Mouse (Mus musculus) liver, embryonic 11.5 days (tissue): ENCODE measurements around the gene Tbc1d8. TPM values are rescaled to one million over a fixed set of nuclear protein-coding genes. Genes with fewer than 3 reads are reported as not detected.

Experiments
- ATAC-seq: fragments of 200-750 bp; cut with Nextera tagmentation; replicated peaks from 2 replicates; pipeline ENCODE4 v1.8.0; 2017; ENCODE audit warnings: moderate number of reproducible peaks, mild to moderate bottlenecking, moderate TSS enrichment, moderate library complexity; ENCODE audit not compliant: low FRiP score
- DNase-seq: peaks from one replicate; pipeline ENCODE4 v3.0.0-alpha.2; 2017; ENCODE audit warnings: low spot score
- H3K27ac ChIP-seq: fragments of 300-500 bp; sonication (generic); 2 replicates; pipeline ENCODE4 v1.5.1; 2014; ENCODE audit warnings: mild to moderate bottlenecking, low read depth, low read length, control low read depth
- H3K27me3 ChIP-seq: fragments of 300-500 bp; sonication (generic); replicated peaks from 2 replicates; pipeline ENCODE4 v1.6.1; 2014; ENCODE audit warnings: low read length, mixed read lengths; ENCODE audit not compliant: control insufficient read depth, insufficient read depth
- H3K36me3 ChIP-seq: fragments of 300-500 bp; sonication (generic); 2 replicates; pipeline ENCODE4 v1.6.1; 2014; ENCODE audit warnings: mild to moderate bottlenecking, low read length, moderate library complexity, mixed read lengths; ENCODE audit not compliant: control insufficient read depth, insufficient read depth
- H3K4me1 ChIP-seq: fragments of 300-500 bp; sonication (generic); replicated peaks from 2 replicates; pipeline ENCODE4 v1.6.1; 2014; ENCODE audit warnings: low read length, mixed read lengths; ENCODE audit not compliant: control insufficient read depth, insufficient read depth
- H3K4me2 ChIP-seq: fragments of 300-500 bp; sonication (generic); 2 replicates; pipeline ENCODE4 v1.6.1; 2014; ENCODE audit warnings: mild to moderate bottlenecking, control low read depth, moderate library complexity
- H3K4me3 ChIP-seq: fragments of 300-500 bp; sonication (generic); 2 replicates; pipeline ENCODE4 v1.5.1; 2014; ENCODE audit warnings: low read depth, low read length, control low read depth
- H3K9ac ChIP-seq: fragments of 300-500 bp; sonication (generic); 2 replicates; pipeline ENCODE4 v1.6.1; 2014; ENCODE audit warnings: low read depth, low read length, control low read depth
- H3K9me3 ChIP-seq: fragments of 300-500 bp; sonication (generic); 2 replicates; pipeline ENCODE4 v1.6.1; 2016; ENCODE audit warnings: low read length, inconsistent platforms, mixed read lengths; ENCODE audit not compliant: control insufficient read depth
- WGBS: fragments of 180-500 bp; shearing (Covaris S2); extraction: QIAGEN DNeasy Blood & Tissue Kit; methylation state at CpG from one replicate; pipeline ENCODE4 v1.1.7; 2014; 5-methylcytosine and 5-hydroxymethylcytosine counted together
- polyA plus RNA-seq: library from polyadenylated mRNA; unstranded; fragments of >200 nt; fragmentation: Nextera tagmentation; extraction: Ambion mirVana; gene quantifications from 2 replicates; pipeline ENCODE4 v1.2.1, GENCODE M21; 2014

Tbc1d8 gene
- polyA plus RNA-seq, 1 experiment from 2014 or later: 9.3 TPM

DNA sequence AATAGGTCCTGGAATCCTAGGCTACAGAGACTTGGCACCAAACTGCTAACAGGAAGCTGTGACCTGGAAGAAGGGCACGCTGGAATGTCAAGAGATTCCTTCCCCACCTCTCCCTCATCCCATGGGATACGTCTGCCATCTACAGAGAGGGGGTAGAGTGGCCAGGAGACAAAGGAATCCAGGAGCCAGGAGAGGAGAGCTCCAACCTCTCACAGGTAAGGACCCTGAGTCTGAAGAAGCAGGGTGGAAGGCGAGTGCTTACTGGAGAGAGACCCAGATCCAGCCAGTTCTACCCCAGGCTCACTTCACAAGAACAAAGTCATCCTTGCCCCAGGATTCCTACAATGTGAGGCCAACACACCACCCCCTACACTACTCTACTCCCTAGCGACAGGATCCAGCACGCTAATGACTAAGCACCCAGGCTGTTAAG is 22.1 kb downstream of the Tbc1d8 start:
- 0 out of 2 replicates have a peak overlapping the region, but pooled peaks have one; percentile 6 for H3K9ac ChIP-seq
- ATAC-seq (no peak), DNase-seq (no peak)
- H3K27me3 ChIP-seq: no peaks in the 10 kb centered on the region
- H3K4me3 ChIP-seq: no peak overlapping the region
- H3K36me3 ChIP-seq: no peaks in the 10 kb centered on the region
- H3K9me3 ChIP-seq: no peaks in the 10 kb centered on the region
- peaks cover 30% of the 10 kb centered on the region for H3K4me1 ChIP-seq
- 66% methylated on average over 5 of the region's 5 CpGs for WGBS
- H3K27ac ChIP-seq: no peak overlapping the region
- no peak overlapping the region for H3K4me2 ChIP-seq

DNA sequence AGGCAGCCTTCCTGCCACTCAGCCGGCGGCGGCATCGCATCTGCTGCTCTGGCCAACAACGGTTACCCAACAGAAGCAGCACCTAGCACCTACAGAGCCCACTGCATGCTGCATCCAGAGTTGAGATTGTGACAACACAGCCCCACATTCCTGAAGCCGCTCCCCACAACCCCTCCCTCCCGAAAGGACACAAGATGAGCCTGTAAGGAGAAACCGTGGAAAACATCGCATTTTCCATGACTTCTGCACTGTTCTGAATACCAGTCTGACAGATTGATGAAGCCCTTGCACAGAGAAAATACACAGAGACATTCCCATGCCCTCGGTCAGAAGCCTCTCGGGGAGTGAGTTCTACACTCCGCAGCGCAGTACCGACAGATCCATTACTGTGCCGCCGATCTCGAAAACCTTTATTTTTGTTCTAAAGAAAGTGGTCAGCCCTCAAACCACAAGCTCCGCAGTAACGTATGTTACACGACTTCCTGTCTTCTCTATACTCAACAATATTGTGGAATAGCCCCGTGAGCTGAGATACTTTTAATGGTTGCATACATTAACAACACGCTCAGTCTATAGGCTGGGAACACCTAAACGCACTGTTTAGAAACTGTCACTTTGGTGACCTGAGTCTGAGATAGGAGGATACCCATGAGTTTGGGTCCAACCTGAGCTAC is 23.1 kb downstream of the Tbc1d8 start:
- H3K36me3 ChIP-seq: no peaks in the 10 kb centered on the region
- H3K27me3 ChIP-seq: no peaks in the 10 kb centered on the region
- H3K9ac ChIP-seq: no peak overlapping the region
- H3K4me1 ChIP-seq: peaks cover 36% of the 10 kb centered on the region
- no peak overlapping the region for H3K4me3 ChIP-seq
- peak overlapping the region; percentile 7; the same call in 1 of the 2 replicates for H3K4me2 ChIP-seq
- H3K9me3 ChIP-seq: no peaks in the 10 kb centered on the region
- WGBS: 63% methylated on average over 23 of the region's 23 CpGs
- DNase-seq: no peak
- ATAC-seq: no peak
- no peak overlapping the region for H3K27ac ChIP-seq

DNA sequence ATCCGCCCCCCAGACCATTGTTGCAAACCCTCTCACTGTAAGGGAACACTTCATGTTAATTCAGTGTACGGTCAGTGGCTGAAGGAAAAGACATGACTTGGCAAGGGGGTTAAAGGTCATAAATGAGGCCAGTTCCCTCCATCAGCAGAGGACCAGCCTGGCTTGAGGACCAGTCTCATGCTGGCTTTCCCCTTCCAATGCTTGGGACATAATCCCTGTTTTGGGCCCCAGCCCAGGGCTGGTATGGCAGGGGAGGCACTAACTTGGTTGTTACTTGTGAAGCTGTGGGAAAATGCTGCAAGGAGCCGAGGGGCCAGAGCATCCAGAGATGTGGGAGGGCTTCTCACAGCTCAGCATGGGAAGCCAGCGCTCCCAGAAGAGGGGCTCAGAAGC is 23.8 kb downstream of the Tbc1d8 start:
- H3K27me3 ChIP-seq: no peaks in the 10 kb centered on the region

DNA sequence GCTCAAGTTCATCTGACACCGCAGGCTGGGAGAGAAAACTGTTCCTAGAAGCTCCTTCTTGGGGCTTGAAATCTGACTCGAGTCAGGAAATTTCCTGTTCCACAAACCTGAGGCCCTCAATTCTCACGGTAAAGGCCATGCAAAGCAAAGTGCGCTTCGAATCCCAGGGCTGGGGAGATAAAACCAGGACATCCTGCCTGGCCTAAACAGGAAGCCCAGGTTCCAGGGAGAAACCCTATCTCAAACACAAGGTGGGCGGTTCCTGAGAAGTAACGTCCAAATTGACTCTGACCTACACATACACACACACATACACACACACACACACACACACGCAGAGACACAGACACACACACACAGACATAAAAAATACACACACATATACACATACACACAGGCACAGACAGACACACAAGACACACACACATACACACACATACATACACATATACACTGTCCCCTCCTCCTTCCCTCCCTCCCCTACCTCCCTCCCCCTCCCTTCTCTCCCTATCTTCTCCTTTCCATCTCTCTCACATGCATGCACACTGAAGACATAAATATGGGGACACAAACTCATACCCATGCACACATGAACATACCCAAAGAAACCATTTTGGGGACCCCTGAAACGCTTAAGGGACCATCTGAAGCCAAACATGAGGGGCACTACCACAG is 24.3 kb downstream of the Tbc1d8 start:
- Histone ChIP-seq H3K27me3 (no peaks in the 10 kb centered on the region), H3K4me1 (peaks cover 48% of the 10 kb centered on the region), H3K27ac (peak overlapping the region; percentile 60), H3K36me3 (no peaks in the 10 kb centered on the region), H3K4me3 (no peak overlapping the region), H3K9ac (no peak overlapping the region; the same call in 1 of the 2 replicates), H3K9me3 (no peaks in the 10 kb centered on the region), H3K4me2 (peak overlapping the region; percentile 46)
- DNase-seq (no peak), ATAC-seq (peak; percentile 53)
- WGBS: 35% methylated on average over 9 of the region's 9 CpGs

More for the DNA sequence above, 23.8 kb downstream of the Tbc1d8 start:
- Histone ChIP-seq H3K36me3 (no peaks in the 10 kb centered on the region), H3K4me2 (no peak overlapping the region), H3K27ac (no peak overlapping the region), H3K9ac (no peak overlapping the region), H3K4me1 (peaks cover 43% of the 10 kb centered on the region), H3K9me3 (no peaks in the 10 kb centered on the region), H3K4me3 (no peak overlapping the region)
- no peak for DNase-seq
- ATAC-seq: no peak
- WGBS: 68% methylated on average over 4 of the region's 4 CpGs

DNA sequence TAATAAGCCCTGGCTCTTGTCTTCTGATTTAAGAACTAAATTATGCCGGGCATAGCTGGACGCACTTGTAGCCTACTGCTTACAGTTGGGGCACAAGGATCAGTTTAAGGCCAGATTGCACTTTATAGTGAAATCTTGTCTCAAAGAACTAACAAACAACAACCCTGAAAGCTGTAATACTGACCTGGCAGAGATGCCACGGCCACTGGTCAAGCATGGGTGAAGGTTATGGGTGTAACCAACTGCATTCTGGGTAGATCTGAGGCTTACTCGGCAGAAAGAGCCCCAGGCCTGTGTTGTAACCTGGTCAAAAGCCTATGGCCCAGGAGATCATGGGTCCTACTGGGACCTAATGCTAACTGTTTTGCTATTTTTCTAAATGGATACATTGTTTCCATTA is 26.4 kb downstream of the Tbc1d8 start:
- Histone ChIP-seq H3K4me1 (peaks cover 50% of the 10 kb centered on the region), H3K27me3 (no peaks in the 10 kb centered on the region), H3K27ac (no peak overlapping the region), H3K36me3 (no peaks in the 10 kb centered on the region), H3K4me3 (no peak overlapping the region), H3K4me2 (no peak overlapping the region), H3K9ac (no peak overlapping the region), H3K9me3 (no peaks in the 10 kb centered on the region)
- WGBS: 85% methylated on average over 4 of the region's 4 CpGs
- DNase-seq (no peak), ATAC-seq (no peak)

DNA sequence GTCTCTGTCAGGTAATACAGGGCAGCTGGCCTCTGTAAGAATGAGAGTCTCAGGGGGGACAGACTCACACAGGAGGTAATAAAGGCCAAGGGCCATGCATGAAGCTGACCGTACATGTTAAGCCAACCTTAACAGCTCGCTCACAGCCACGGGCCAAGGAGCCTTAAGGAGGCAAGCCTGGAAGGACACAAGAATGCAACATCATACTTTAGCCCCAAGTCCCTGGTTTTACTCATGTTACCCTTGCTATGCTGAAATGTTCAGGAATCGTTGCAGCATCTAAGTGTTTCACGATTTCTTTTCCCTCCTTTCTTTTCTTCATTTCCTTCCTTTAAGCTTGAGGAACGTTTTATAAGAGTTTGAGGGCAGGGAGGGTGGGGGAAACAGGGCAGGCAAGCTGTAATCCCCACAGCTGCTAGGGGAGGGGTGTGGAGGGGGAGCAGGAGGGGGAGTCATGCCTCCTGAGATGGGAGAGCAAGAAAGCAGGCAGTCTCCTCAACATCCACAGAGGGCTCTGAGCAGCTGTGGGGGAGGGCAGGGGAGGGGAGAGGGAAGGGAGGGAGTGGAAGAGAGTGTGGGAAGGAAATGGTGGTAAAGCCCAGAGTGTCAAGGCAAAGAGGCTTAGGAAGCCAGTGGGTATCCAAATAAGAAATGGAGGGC is 28.4 kb downstream of the Tbc1d8 start:
- H3K36me3 ChIP-seq: no peaks in the 10 kb centered on the region
- H3K4me1 ChIP-seq: peaks cover 64% of the 10 kb centered on the region
- H3K4me3 ChIP-seq: no peak overlapping the region
- WGBS: 62% methylated on average over 6 of the region's 6 CpGs
- H3K27ac ChIP-seq: no peak overlapping the region
- no peaks in the 10 kb centered on the region for H3K27me3 ChIP-seq
- no peak for DNase-seq
- no peak overlapping the region for H3K4me2 ChIP-seq
- H3K9me3 ChIP-seq: no peaks in the 10 kb centered on the region
- ATAC-seq: no peak
- H3K9ac ChIP-seq: no peak overlapping the region

DNA sequence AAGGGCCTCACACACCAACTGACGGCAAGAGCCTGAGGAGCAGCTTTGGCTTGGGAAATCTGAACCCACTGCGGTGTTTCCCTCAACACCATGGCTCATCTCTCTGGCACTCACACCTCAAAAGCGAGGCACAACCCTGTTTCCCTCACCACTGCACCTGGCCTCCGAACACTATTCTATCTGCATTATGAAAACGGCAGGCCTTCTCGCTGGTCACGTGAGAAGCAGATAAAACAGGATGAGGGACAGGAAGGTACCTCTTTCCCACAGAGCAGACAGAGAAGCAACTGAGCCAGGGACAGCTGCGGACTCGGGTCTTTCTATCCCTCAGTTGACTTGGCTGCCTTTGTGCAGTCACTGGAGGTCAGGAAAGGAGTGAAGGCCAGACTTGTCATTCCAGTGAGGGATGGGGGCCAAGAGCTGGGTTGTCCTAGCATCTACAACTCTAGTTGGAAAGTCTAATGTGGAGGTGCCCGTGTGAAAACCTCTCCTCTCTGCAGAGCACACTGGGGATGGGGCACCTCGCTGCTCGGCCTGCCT is 29.2 kb downstream of the Tbc1d8 start:
- Histone ChIP-seq H3K9me3 (no peaks in the 10 kb centered on the region), H3K9ac (no peak overlapping the region), H3K27me3 (no peaks in the 10 kb centered on the region), H3K4me2 (peak overlapping the region; percentile 10; the same call in 1 of the 2 replicates), H3K36me3 (no peaks in the 10 kb centered on the region), H3K27ac (no peak overlapping the region; the same call in 1 of the 2 replicates), H3K4me1 (peaks cover 59% of the 10 kb centered on the region), H3K4me3 (no peak overlapping the region)
- ATAC-seq (no peak; the same call in 1 of the 2 replicates), DNase-seq (no peak)
- 69% methylated on average over 12 of the region's 12 CpGs for WGBS

DNA sequence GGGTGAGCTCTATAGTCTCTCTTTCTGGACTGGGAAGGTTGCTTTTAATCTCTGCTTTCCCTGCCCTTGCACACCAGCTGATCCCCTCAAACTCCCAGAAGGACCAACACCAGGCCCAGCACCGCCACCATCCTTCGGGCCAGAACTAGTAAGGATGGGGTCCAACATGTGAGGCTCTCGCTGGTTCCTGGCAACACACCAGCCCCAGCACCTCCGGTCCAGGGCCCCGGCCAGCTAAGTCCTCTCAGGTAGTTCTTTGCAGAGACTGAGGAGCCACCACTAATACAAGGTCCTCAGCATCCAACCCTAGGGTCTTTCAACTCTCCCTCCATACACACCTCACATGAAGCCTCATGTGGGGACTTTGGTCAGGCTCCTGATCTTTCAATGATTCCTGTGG is 29.7 kb downstream of the Tbc1d8 start:
- Histone ChIP-seq H3K4me2 (no peak overlapping the region), H3K36me3 (no peaks in the 10 kb centered on the region), H3K9ac (no peak overlapping the region), H3K27me3 (no peaks in the 10 kb centered on the region), H3K9me3 (no peaks in the 10 kb centered on the region), H3K4me3 (no peak overlapping the region), H3K27ac (no peak overlapping the region), H3K4me1 (peaks cover 54% of the 10 kb centered on the region)
- WGBS: 94% methylated on average over 5 of the region's 5 CpGs
- DNase-seq (no peak), ATAC-seq (no peak)
